Mouse (Mus musculus) embryonic facial prominence, embryonic 14.5 days (tissue): ENCODE measurements at regions not wholly inside any gene's neighbourhood (a gene's known extent, or its start where the extent isn't known, plus 50 kb on each side); places are given as distances from the start of the nearest gene placed in this dataset.

ENCODE experiments used
- ATAC-seq: fragments of 200-750 bp; cut with Nextera tagmentation; 2 replicates; pipeline ENCODE4 v1.8.0; 2017; ENCODE audit warnings: low read depth, moderate number of reproducible peaks, moderate TSS enrichment
- DNase-seq: peaks from one replicate; pipeline ENCODE4 v3.0.0-alpha.2; 2015; ENCODE audit warnings: low spot score
- H3K27ac ChIP-seq: fragments of 300-500 bp; sonication (generic); replicated peaks from 2 replicates; pipeline ENCODE4 v1.5.1; 2014; ENCODE audit warnings: low read depth, mild to moderate bottlenecking, low read length, moderate library complexity
- H3K27me3 ChIP-seq: fragments of 300-500 bp; sonication (generic); replicated peaks from 2 replicates; pipeline ENCODE4 v1.6.1; 2014; ENCODE audit warnings: low read length; ENCODE audit not compliant: control insufficient read depth, insufficient read depth
- H3K36me3 ChIP-seq: fragments of 300-500 bp; sonication (generic); 2 replicates; pipeline ENCODE4 v1.6.1; 2014; ENCODE audit warnings: low read length, mixed read lengths; ENCODE audit not compliant: control insufficient read depth, insufficient read depth
- H3K4me1 ChIP-seq: fragments of 300-500 bp; sonication (generic); 2 replicates; pipeline ENCODE4 v1.6.1; 2014; ENCODE audit warnings: antibody characterized with exemption, low read length; ENCODE audit not compliant: control insufficient read depth, insufficient read depth
- H3K4me2 ChIP-seq: fragments of 300-500 bp; sonication (generic); 2 replicates; pipeline ENCODE4 v1.6.1; 2014; ENCODE audit warnings: low read depth, mild to moderate bottlenecking, low read length, moderate library complexity, mixed read lengths
- H3K4me3 ChIP-seq: fragments of 300-500 bp; sonication (generic); 2 replicates; pipeline ENCODE4 v1.5.1; 2014; ENCODE audit warnings: low read depth, mild to moderate bottlenecking, low read length
- H3K9ac ChIP-seq: fragments of 300-500 bp; sonication (generic); 2 replicates; pipeline ENCODE4 v1.6.1; 2014; ENCODE audit warnings: low read depth, mild to moderate bottlenecking, low read length, moderate library complexity, mixed read lengths
- H3K9me3 ChIP-seq: fragments of 300-500 bp; sonication (generic); 2 replicates; pipeline ENCODE4 v1.6.1; 2016; ENCODE audit warnings: low read length; ENCODE audit not compliant: control insufficient read depth
- WGBS: fragments of 180-500 bp; shearing (Covaris S2); extraction: QIAGEN DNeasy Blood & Tissue Kit; methylation state at CpG from one replicate; pipeline ENCODE4 v1.1.7; 2014; 5-methylcytosine and 5-hydroxymethylcytosine counted together

DNA sequence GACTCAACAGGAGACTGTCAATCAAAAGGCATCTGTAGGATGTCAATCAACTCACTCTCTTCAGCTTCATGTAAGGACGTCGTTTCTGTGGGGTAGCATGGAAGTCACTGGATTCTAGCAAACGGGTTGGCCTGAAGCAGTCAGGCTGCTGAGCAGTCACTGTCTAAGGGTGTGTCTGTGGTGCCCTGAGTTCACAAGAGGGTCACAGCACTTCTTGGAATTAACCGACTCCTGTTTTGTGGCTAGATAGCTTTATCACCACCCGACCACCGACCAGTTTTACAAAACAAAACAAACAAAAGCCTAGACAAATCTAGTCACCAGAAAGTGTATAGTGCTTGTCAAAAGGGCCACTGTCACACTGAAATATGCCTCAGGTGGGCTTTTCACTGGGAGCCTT is 226.4 kb upstream of the Irx3 start:
- Histone ChIP-seq H3K4me2 (no peak overlapping the region), H3K9me3 (no peaks in the 10 kb centered on the region), H3K27me3 (peaks cover 22% of the 10 kb centered on the region), H3K9ac (no peak overlapping the region), H3K27ac (no peak overlapping the region), H3K4me1 (peaks cover 6% of the 10 kb centered on the region; the same call in 1 of the 2 replicates), H3K4me3 (no peak overlapping the region), H3K36me3 (no peaks in the 10 kb centered on the region)
- no peak for DNase-seq
- no peak for ATAC-seq
- 14% methylated on average over 6 of the region's 6 CpGs for WGBS

DNA sequence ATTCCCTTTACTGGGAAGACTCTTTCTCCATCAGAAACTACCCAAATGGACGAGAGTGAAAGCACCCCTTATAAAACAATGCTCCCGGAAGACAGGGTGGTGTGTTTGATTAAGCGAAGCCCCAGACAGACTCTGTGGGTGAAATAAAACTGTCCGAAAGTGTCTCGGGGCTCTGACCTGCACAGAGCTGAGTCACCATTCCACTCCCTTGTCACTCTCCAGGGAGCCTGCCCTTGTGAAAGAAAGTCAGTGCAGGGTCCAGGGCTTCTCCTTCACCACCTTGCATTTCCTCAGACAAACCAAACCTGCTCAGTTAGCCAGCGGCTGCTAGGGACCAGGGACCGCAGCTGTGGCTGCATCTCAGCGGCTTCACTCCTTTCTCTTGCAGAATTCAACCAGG is 222.3 kb upstream of the Irx3 start:
- Histone ChIP-seq H3K27me3 (peaks cover 9% of the 10 kb centered on the region), H3K4me2 (peak overlapping the region; percentile 15; the same call in 1 of the 2 replicates), H3K9me3 (no peaks in the 10 kb centered on the region), H3K27ac (no peak overlapping the region), H3K4me3 (no peak overlapping the region), H3K4me1 (peaks cover 6% of the 10 kb centered on the region; the same call in 1 of the 2 replicates), H3K9ac (no peak overlapping the region), H3K36me3 (no peaks in the 10 kb centered on the region)
- ATAC-seq, result no peak
- DNase-seq, result no peak
- 18% methylated on average over 8 of the region's 8 CpGs for WGBS

DNA sequence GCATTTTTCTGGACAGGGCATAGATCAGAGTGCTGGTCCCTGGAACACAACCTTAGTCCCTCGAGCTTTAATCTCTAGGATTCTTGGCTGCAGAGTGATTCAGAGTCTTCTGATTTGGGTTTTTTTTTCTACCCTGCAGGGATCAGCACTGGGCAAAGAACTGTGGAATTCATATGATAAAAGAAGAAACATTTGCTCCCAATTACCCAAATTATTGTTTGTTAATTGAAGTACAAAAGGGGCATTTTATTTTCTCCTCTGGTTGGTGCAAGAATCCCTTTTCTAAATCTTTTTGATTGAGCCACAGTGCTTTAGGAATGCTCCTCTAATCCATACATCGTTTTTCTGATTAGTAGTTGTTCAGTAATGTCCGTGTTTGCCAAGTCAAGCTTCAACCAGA is 219.7 kb upstream of the Irx3 start:
- H3K4me3 ChIP-seq, result no peak overlapping the region
- peaks cover 6% of the 10 kb centered on the region; the same call in 1 of the 2 replicates for H3K4me1 ChIP-seq
- no peak for DNase-seq
- H3K9me3 ChIP-seq, result no peaks in the 10 kb centered on the region
- WGBS, result 40% methylated on average over 3 of the region's 3 CpGs
- no peaks in the 10 kb centered on the region for H3K36me3 ChIP-seq
- H3K27me3 ChIP-seq, result peaks cover 4% of the 10 kb centered on the region
- H3K4me2 ChIP-seq, result no peak overlapping the region
- no peak overlapping the region for H3K9ac ChIP-seq
- no peak for ATAC-seq
- no peak overlapping the region for H3K27ac ChIP-seq

DNA sequence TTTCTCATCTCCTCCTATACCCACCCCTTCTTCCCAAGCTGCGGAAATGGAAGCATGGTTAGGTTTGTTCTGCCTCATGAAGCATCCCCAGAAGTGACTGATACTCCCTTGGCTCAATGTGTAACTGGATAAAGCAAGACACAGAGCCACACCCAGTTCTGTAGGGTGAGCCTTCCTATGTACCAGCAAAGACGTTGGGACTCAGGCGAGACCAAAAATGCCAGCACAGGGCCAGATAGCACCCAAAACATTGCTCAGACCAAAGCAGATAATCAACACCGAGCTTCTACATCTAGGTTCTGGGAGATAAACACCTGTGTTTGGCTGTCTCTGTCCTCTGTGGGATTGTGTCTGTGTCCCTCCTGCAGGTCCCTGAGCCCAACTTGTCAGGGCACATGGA is 212.8 kb upstream of the Irx3 start:
- H3K27ac ChIP-seq, result no peak overlapping the region
- H3K4me1 ChIP-seq, result no peaks in the 10 kb centered on the region
- no peaks in the 10 kb centered on the region for H3K9me3 ChIP-seq
- H3K27me3 ChIP-seq, result no peaks in the 10 kb centered on the region
- H3K36me3 ChIP-seq, result no peaks in the 10 kb centered on the region
- DNase-seq (no peak), ATAC-seq (no peak)
- WGBS, result 83% methylated on average over 4 of the region's 4 CpGs
- no peak overlapping the region for H3K4me3 ChIP-seq
- H3K9ac ChIP-seq, result no peak overlapping the region
- H3K4me2 ChIP-seq, result no peak overlapping the region

DNA sequence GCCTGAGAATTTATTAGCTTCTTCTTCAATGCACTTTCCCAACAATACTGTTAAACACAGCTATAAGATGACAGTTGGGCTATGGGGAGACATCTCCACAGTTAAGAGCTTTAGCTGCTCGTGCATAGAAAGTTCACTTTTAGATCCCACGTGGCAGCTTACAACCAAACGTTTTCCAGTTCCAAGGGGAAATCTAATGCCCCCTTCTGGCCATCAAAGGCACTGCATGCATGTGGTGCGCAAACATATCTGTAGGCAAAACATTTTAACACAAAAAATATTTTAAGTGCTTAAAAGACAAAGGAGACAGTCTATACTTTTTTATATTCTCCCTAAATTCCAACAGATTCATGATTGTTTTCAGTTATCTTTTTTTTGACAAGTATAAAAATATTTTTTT is 211.3 kb upstream of the Irx3 start:
- no peak for DNase-seq
- no peak overlapping the region for H3K27ac ChIP-seq
- no peak for ATAC-seq

DNA sequence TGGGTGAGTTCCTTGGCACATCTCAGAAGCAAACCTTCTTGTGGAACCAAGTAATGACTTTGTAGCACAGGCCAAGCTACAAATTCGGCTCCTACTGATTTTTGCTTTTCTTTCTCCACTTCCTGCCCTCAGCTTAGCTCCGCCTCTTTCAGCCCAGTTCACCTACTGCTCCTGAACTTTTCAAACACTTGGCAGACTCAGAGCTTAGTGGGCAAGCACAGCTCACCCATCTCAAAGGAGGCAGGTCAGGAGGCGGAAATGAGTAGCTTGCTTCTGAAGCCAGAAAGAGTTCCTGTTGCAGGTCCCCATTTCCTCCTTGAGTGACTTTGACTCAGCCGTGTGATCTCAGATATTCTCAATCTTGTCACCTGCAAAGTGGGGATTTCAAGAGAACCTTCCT is 208.5 kb upstream of the Irx3 start:
- H3K4me2 ChIP-seq, result no peak overlapping the region
- H3K27me3 ChIP-seq, result no peaks in the 10 kb centered on the region
- no peak overlapping the region for H3K27ac ChIP-seq
- DNase-seq, result no peak
- H3K4me1 ChIP-seq, result no peaks in the 10 kb centered on the region; the same call in 1 of the 2 replicates
- no peak overlapping the region for H3K4me3 ChIP-seq
- no peaks in the 10 kb centered on the region for H3K36me3 ChIP-seq
- no peaks in the 10 kb centered on the region for H3K9me3 ChIP-seq
- ATAC-seq, result no peak
- H3K9ac ChIP-seq, result no peak overlapping the region
- 92% methylated on average over 4 of the region's 4 CpGs for WGBS

More for the DNA sequence above, 211.3 kb upstream of the Irx3 start:
- H3K9me3 ChIP-seq, result no peaks in the 10 kb centered on the region
- no peaks in the 10 kb centered on the region for H3K36me3 ChIP-seq
- no peak overlapping the region for H3K4me3 ChIP-seq
- WGBS, result 59% methylated on average over 4 of the region's 4 CpGs
- no peak overlapping the region for H3K9ac ChIP-seq
- H3K4me2 ChIP-seq, result no peak overlapping the region
- H3K4me1 ChIP-seq, result no peaks in the 10 kb centered on the region; the same call in 1 of the 2 replicates
- no peaks in the 10 kb centered on the region for H3K27me3 ChIP-seq

DNA sequence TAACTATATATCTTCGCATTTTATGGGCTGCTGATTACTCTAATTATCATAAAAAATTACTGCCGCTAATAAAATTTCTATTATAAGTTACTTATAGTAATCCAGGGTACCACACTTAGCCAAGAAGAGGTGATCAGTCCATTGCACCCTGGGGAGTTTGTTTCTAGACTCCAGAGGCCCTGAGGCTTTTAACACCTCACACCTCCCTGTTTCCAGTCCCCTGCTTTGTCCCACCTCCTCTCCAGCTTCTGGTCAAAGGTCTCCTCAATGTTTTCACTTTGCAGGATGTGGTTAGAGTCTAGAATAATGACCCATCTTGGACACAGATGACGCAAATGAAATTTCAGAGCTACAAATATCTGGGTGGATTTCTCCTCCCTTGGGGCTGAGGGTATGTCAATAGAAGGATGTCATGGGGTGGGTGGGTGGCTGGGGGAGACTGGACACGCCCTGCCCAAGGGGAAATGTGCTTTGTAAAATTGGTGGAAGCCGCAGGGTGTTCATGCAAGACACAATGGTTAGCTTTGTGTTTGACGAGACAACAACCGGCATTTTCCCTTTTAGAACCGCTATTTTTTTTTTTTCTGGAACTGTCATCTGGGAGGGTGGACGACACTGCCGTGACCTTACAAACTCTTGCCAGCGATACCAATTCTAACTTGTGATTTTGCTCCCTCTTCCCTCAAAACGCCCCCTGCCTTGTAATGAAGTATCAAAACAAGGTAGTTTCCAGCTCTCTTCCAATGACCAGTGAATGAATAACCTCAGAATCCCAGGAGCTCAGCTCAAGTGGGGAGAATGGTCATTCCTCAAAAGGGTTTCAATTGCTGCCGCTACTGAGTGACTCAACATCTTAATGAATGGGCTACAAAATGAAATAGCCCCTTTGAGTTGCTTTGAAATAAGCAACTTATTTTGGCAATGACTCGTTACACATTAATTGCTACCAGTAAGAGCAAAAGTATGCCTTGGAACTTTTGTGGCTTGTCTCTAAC is 207.0 kb upstream of the Irx3 start:
- DNase-seq (no peak), ATAC-seq (no peak)
- Histone ChIP-seq H3K27me3 (no peaks in the 10 kb centered on the region), H3K36me3 (no peaks in the 10 kb centered on the region), H3K27ac (no peak overlapping the region), H3K9me3 (no peaks in the 10 kb centered on the region), H3K4me3 (no peak overlapping the region), H3K4me2 (no peak overlapping the region), H3K4me1 (no peaks in the 10 kb centered on the region; the same call in 1 of the 2 replicates), H3K9ac (no peak overlapping the region)
- WGBS, result 55% methylated on average over 14 of the region's 14 CpGs

DNA sequence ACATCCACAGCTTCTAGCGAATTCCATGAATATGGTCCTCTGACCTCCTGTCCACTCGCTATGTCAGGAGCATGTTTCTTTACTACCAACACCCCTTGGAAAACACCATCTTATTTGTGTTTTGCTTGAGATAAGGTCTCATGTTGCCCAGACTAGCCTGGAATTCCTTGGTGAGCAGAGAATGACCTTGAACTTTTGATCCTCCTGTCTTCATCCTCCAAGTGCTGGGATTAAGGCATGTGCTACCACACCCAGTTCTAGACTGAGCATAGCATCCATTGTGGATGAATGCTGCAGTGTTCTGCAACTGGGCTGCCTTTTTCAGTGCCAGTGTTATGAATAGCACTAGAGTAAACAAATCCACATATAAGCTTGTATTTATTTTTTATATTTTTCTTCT is 203.2 kb upstream of the Irx3 start:
- WGBS, result 83% methylated on average over 2 of the region's 2 CpGs
- DNase-seq (no peak), ATAC-seq (no peak)
- H3K27ac ChIP-seq, result no peak overlapping the region
- H3K4me2 ChIP-seq, result no peak overlapping the region
- H3K36me3 ChIP-seq, result no peaks in the 10 kb centered on the region
- H3K4me3 ChIP-seq, result no peak overlapping the region
- H3K27me3 ChIP-seq, result no peaks in the 10 kb centered on the region
- H3K9me3 ChIP-seq, result no peaks in the 10 kb centered on the region
- H3K4me1 ChIP-seq, result no peaks in the 10 kb centered on the region; the same call in 1 of the 2 replicates
- no peak overlapping the region for H3K9ac ChIP-seq

DNA sequence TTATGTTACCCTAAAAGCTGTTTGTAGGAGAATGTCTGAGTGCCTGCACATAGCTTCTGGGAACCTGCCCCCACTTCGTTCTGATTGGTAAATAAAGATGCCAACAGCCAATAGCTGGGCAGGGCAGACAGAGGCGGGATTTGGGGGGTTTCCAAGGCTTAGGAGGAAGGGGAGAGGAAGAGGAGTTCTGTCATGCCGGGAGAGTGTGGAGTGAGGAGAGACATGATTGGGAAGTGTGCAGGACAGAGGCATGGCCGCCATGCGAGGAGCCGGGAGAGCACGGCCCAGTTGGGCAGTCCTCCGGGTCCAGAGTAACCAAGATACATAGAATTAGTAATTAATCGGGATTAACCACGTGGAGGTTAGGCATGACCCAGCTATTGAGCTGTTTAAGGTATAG is 202.7 kb upstream of the Irx3 start:
- H3K4me2 ChIP-seq, result no peak overlapping the region
- no peaks in the 10 kb centered on the region; the same call in 1 of the 2 replicates for H3K4me1 ChIP-seq
- H3K9ac ChIP-seq, result no peak overlapping the region
- no peak overlapping the region for H3K27ac ChIP-seq
- DNase-seq (no peak), ATAC-seq (no peak)
- no peak overlapping the region for H3K4me3 ChIP-seq
- H3K27me3 ChIP-seq, result no peaks in the 10 kb centered on the region
- 75% methylated on average over 10 of the region's 10 CpGs for WGBS
- H3K36me3 ChIP-seq, result no peaks in the 10 kb centered on the region
- no peaks in the 10 kb centered on the region for H3K9me3 ChIP-seq
